Mouse (Mus musculus) adrenal gland, postnatal 0 days (tissue): ENCODE measurements around the gene Alkbh8. TPM values are rescaled to one million over a fixed set of nuclear protein-coding genes. Genes with fewer than 3 reads are reported as not detected.

Experiments used
- polyA plus RNA-seq: library from polyadenylated mRNA; unstranded; fragments of >200 nt; fragmentation: Nextera tagmentation; extraction: Ambion mirVana; gene quantifications from 2 replicates; pipeline ENCODE4 v1.2.1, GENCODE M21; 2015

The Alkbh8 gene
- polyA plus RNA-seq: 12.6 and 17.7 TPM in 2 replicates

DNA sequence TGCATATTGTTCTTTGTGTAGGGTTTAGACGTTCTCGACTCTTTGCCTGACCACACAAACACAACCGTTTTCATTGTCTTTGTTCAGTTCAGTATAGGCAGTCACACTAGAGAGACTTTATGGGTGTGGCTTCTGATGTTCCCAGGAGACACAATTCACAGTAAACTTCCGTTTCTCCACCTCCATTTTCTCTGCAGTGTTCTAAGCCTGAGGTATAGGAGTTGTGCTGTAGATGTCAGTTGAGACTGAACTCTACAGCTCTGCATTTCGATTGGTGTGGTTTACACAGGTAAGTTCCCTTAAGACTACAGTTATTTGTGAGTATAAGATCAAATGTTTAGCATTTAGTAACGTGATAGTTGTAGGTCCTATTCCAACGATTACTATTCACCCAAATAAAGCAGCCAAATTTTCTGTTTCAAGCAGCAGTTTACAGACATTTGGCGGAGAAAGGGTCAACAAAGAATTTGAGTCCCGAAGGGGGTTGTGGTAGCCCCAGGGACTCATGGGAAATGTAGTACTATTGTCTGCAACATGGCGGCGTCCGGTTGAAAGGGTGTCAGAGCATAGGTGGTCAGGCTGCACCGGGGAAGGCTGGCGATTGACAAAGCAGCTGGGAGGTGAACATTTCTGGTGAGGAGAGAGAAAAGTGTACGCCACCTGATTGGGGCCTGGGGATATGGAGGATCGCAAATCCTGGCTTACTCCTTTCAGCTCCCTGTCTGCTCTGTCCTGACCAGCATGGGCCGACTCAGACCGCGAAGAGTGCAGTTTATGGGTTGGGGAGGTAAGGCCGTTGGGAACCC is at the start of gene Alkbh8:
Alkbh8 (plus strand) TSS at position 179 of the 806 bp plus-strand sequence.

DNA sequence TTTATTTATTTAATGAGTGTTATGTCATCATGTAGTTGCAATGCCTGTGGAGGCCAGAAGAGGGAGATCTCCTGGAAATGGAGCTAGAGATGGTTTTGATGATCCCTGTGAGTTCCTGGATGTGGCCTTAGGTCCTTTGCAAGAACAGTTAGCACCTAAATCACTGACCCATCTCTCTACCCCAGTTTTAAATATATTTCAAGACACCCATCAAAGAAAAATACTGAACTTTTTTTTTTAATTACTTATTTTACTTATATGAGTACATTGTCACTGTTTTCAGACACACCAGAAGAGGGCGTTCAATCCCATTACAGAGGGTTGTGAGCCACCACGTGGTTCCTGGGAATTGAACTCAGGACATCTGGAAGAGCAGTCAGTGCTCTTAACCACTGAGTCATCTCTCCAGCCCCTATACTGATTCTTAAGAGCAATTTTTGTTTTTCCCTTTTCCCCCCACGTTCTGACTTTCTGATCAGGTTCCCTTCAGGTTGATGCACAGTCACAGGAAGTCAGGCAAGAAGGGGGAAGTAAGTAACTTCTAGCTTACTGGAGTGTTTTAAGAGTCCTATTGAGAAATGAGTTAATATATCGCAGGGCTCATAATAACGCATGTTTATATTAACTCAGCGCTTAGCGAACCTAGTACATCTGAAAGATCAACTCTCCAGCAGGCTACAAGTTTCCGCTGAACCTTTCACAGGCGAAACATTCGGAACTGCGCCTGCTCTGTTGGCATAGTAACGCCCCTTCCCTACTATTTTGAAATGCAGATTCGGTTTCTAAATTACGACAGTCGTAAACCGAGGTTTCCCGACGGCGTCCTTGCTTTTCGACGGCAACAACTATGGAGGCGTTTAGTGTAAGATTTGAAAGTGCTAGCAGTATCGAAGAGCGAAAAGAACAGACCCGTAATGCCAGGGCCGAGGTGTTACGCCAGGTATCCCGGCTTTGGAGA is 68.6 kb downstream of the Alkbh8 start, which contains the start of gene Cwf19l2:
Cwf19l2 (plus strand) TSS at position 342 of the 958 bp plus-strand sequence.

Other genes with a start within 250 kb of the Alkbh8 start
- 13.2 and 20.2 TPM in 2 replicates for gene Cwf19l2, start 68.5 kb downstream of the Alkbh8 start, polyA plus RNA-seq
- gene Gucy1a2, start 197.6 kb downstream of the Alkbh8 start, polyA plus RNA-seq: 1.5 and 2.0 TPM in 2 replicates